Mouse (Mus musculus): ENCODE data around the gene Bglap2.
"Not testable (repeated sequence)": the region's sequence is repeated elsewhere in the genome, so short reads cannot be mapped to it uniquely, and the experiment has no call there.

The Bglap2 gene

DNA sequence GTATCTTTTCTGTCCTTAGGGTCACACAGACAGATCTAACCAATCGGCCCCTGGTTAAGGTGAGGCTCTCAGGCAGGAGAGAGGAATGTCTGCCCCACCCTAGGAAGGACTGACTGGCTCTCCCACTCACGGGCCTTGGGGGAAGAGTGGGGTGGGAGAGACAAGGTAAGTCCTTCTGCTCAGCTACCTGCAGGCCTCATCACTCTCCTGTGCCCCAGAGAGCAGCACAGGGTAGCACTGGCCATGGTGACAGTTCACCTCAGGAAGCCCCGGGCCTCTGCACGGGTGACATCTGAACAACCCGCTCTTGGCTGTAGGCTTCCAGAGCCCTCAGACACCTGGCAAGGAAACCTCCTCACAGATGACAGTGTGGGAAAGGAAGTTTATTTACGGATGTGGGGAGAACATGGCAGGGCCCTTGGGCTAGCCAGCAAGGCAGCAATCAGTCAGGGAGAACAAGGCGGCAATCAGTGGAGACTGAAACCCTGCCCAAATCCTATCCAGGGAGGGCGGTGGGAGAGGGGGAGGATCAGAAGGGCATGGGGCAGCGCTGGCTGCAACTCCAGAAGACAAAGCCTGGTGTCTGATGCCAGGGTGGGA, 15.4 kb upstream of the Bglap2 start:
- in situ Hi-C loops (cut with MboI, MseI) = no loop called here

DNA sequence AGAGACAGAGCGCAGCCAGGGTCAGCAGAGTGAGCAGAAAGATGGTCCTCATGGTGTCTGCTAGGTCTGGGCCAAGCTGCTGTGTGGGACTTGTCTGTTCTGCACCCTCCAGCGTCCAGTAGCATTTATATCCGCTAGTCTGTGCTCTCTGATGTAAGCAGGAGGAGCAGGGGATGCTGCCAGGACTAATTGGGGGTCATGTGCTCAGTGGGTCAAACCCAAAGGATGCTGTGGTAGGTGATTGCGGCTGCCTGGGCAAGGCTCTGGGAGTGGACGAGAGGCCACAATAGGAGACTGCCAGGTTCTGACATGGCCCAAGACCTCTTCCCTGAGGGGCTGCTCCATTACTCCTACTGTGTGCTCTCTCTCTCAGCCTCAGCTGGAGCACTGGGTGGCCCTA, 5.9 kb upstream of the Bglap2 start, which contains the start of gene Bglap:
Bglap (minus strand) TSS at position 101 of the 400 bp plus-strand sequence.
- in situ Hi-C loops (cut with MboI, MseI) = no loop called here

- in situ Hi-C loops (cut with MboI, MseI) = not testable (repeated sequence)
These were observed 3.9 kb upstream of the Bglap2 start for GRCm38 (mm10) chr3:88382383-88382782.

DNA sequence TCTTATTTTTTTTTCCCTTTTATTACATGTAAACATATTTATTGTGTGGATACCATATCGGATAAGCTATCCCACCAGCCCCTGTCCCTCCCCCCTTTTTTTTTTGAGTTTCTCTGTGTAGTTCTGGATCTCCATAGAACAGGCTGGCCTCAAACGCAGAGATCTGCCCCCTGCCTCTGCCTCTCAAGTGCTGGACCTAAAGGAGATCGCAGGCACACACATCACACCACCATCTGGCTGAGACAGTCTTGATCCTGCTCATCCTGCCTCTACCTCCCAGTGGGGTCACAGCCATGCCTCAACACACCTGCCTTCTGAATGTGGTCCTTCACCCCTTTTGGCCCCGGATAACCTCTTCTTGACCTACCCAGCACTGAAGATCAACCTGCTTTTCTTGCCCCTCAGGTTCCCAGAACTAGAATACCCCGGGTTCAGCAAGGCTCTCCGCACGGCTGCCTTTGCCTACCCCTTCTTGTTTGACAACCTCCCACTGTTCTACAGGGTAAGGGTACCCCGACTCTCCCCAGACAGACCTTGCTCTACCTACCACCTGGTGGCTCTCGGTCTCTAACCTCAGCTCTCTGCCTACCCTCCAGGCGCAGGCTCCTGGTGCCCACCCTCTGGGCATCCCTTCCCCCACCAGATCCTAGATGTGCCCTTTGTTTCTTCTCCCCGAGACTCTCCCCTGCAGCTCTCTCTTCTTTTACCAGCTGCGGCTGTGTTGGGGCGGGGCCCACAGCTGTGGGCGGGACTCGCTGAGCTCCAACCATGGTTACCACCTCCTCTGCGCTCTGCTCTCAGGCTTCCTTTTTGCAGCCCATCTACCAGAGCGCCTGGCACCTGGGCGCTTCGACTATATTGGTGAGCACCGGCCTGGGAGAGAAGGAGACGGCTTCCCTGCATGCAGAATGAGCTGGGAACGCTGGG, 3.2 kb upstream of the Bglap2 start:
- in situ Hi-C loops (cut with MboI, MseI) = not testable (repeated sequence)

GRCm38 (mm10) chr3:88376644-88377043, 1.9 kb downstream of the Bglap2 start:
- in situ Hi-C loops (cut with MboI, MseI) = not testable (repeated sequence)

- in situ Hi-C loops (cut with MboI, MseI) = not testable (repeated sequence)
These were observed 2.5 kb downstream of the Bglap2 start for GRCm38 (mm10) chr3:88375750-88376626.

DNA sequence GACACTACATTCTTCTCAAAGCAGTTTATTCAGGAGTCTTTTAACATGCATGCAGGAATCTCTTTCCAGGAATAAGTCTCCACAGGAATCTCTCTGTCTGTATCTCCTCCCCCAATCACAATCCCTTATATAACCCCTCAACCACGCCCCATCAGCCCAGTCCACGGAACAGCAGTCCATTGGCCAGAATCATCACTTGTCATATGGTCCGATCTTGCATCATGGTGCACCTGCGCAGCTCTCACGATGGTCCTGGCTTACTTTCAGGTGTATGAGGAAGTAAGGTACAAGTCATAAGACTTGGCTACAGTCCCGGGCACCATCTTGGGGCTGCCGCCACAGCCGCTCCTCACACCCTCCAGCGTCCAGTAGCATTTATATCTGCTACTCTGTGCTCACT, 5.9 kb downstream of the Bglap2 start, which contains the start of gene Bglap3:
Bglap3 (minus strand) TSS at position 101 of the 400 bp plus-strand sequence.
- in situ Hi-C loops (cut with MboI, MseI) = not testable (repeated sequence)

DNA sequence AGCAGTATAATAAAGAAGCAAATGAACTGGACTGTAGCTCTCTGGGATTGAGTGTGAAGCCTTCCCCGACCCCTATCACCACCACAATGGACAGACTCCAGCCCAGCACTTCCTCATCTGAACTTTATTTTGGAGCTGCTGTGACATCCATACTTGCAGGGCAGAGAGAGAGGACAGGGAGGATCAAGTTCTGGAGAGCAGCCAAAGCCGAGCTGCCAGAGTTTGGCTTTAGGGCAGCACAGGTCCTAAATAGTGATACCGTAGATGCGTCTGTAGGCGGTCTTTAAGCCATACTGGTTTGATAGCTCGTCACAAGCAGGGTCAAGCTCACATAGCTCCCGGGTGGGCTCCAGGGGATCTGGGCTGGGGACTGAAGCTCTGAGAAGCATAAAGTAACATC, 10.0 kb downstream of the Bglap2 start:
- in situ Hi-C loops (cut with MboI, MseI) = not testable (repeated sequence)

DNA sequence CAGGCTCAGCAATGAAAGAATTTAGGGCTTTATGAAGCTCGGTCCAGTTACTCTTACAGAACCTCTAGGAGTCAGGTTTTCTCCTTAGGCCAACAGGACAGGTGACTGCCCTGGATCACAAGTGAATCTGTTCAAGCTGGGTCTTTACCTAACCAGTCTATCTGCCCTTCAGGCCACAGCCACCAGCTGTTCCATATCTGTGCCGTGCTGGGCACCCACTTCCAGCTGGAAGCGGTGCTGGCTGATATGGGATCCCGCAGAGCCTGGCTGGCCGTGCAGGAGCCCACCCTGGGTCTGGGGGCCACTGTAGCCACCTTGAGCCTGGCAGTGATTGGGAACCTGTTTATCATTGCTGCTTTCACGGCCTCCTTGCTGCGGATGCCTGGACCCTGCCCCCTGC, 11.0 kb downstream of the Bglap2 start:
- in situ Hi-C loops (cut with MboI, MseI) = not testable (repeated sequence)

GRCm38 (mm10) chr3:88366830-88367428, 11.6 kb downstream of the Bglap2 start:
- in situ Hi-C loops (cut with MboI, MseI) = not testable (repeated sequence)

- in situ Hi-C loops (cut with MboI, MseI) = no loop called here
These were observed 12.7 kb downstream of the Bglap2 start for GRCm38 (mm10) chr3:88365705-88366361.

GRCm38 (mm10) chr3:88364337-88364736, 14.2 kb downstream of the Bglap2 start, which contains the start of gene Paqr6:
Gene Paqr6, plus strand, starts transcription at chr3:88364584.
- in situ Hi-C loops (cut with MboI, MseI) = no loop called here

DNA sequence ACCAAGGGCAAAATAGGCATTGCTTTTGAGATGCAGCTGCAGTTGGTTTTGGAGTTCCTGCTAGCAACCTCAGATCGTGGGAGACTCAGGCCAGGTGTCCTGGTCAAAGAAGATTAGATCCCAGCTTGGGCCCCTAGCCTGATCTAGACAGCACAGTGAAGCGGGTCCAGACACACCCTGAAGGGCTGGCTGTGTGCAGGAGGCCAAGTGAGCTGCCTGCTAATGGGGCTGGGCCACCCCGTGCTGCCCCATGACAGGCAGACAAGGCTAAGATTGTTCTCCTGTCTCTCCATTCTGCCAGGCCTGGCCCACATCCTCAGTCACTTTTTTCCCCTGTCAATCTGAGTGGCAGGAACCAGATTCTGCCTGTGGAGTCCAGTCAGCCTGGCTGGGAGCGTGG, 14.8 kb downstream of the Bglap2 start:
- in situ Hi-C loops (cut with MboI, MseI) = no loop called here

DNA sequence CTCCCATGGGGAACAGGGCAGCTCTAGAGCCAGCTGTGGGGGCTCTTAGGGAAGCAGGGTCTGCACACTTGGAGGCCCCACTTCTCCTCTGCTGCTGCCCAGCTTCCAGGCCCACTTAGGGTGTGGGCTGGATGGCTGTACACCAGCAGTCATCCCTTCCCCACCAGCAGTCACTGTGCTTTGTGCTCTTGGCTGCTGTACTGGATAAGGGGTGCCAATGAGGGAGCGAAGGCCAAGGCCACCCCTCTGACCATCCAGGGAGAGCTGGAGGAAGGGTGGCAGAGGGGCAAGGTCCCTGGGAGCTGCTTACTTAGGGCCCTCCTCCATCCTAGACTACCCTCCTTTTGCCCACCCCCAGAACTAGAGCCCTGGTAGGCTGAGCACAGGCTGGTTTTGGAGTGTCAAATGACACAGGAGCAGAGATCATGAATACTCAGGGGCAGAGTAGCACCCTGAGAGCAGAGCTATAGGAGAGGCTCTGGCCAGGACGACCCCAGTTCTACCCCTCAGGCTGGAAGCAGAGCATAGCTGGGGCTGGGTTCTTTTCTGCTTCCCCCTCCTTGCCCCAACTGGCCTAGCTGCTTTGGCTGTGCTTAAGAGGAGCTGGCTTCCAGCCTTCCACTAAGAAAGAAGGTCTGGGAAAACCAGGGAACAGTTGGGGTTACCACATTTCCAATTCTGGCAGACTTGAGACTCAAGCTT, 16.7 kb downstream of the Bglap2 start:
- in situ Hi-C loops (cut with MboI, MseI) = no loop called here

GRCm38 (mm10) chr3:88361096-88361495, 17.4 kb downstream of the Bglap2 start:
- in situ Hi-C loops (cut with MboI, MseI) = no loop called here

DNA sequence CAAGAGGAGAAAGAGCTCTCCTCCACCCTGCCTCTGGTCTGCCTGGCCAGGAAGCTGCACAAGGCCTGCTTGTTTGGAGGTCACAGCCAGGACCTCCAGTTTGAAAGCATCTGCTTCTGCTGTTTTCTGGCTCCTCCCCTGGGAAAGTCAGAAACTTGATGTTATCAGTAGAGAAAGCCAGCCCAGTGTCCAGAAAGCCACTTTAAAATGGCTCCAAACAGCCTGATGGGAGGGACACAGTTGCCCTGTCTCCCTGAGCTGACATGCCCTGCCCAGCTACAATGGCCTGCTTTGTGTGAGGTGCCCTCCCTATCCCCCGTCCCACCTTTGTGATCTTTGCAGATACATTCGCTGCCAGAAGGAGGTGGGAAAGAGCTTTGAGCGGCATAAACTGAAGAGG, 18.5 kb downstream of the Bglap2 start:
- in situ Hi-C loops (cut with MboI, MseI) = loop anchor here in 1 of 2 experiments (10.0 kb wide), 1 partner anchor 335 kb away; no protein-coding TSS in a partner anchor

GRCm38 (mm10) chr3:88359584-88359983, 18.9 kb downstream of the Bglap2 start:
- in situ Hi-C loops (cut with MboI, MseI) = loop anchor here in 1 of 2 experiments (10.0 kb wide), 1 partner anchor 335 kb away; no protein-coding TSS in a partner anchor

GRCm38 (mm10) chr3:88354396-88355165, 23.9 kb downstream of the Bglap2 start:
- in situ Hi-C loops (cut with MboI, MseI) = loop anchor here in 1 of 2 experiments (10.0 kb wide), 1 partner anchor 340 kb away; no protein-coding TSS in a partner anchor

DNA sequence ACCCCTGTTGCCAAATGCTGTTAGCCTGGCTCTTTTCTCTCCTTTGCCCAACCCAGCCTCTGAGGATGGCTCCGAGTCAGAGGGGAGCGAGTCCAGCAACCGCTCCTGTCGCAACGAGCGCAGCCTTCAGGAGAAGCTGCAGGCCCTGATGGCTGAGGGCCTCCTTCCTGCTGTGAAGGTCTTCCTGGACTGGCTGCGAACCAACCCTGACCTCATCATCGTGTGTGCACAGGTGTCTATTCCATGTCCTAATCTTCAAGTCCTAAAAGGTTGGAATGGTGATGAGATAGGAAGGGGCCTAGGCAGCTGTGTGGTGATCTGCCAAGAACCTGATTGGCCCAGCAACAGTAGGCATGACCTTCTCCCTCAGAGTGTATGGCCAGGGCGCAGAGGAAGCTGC, 25.6 kb downstream of the Bglap2 start:
- in situ Hi-C loops (cut with MboI, MseI) = loop anchor here in 1 of 2 experiments (10.0 kb wide), 1 partner anchor 342 kb away; no protein-coding TSS in a partner anchor
